Mouse (Mus musculus) mature B cell (primary cell): ENCODE results near the gene Gm5414.

ENCODE experiments used
- in situ Hi-C: fragments of 300-500 bp; cut with MboI; formaldehyde crosslinking; loops from 2 replicates; pipeline ENCODE4 v1.14.3; 2019

The Gm5414 gene

GRCm38 (mm10) chr15:101627884-101628283, at the start of gene Gm5414:
Gene Gm5414 (minus strand): TSS chr15:101628188.
- in situ Hi-C loops = no loop called here

GRCm38 (mm10) chr15:101675978-101676377, 48.0 kb upstream of the Gm5414 start:
- in situ Hi-C loops = no loop called here

- in situ Hi-C loops = no loop called here
Measured at GRCm38 (mm10) chr15:101652736-101653265, 24.8 kb upstream of the Gm5414 start.

- in situ Hi-C loops = no loop called here
Measured at GRCm38 (mm10) chr15:101647280-101647679, 19.3 kb upstream of the Gm5414 start, which contains the start of gene Gm5478. Gene Gm5478 (minus strand): TSS chr15:101647380.

- in situ Hi-C loops = no loop called here
Measured at GRCm38 (mm10) chr15:101599123-101599522, 28.9 kb downstream of the Gm5414 start.

- in situ Hi-C loops = no loop called here
Measured at GRCm38 (mm10) chr15:101588216-101588615, 39.8 kb downstream of the Gm5414 start.

GRCm38 (mm10) chr15:101584456-101584855, 43.5 kb downstream of the Gm5414 start:
- in situ Hi-C loops = no loop called here

- in situ Hi-C loops = no loop called here
Measured at GRCm38 (mm10) chr15:101583211-101583965, 44.6 kb downstream of the Gm5414 start.

GRCm38 (mm10) chr15:101581701-101582100, 46.3 kb downstream of the Gm5414 start:
- in situ Hi-C loops = no loop called here

- in situ Hi-C loops = no loop called here
Measured at GRCm38 (mm10) chr15:101575506-101575905, 52.5 kb downstream of the Gm5414 start.
